Mouse (Mus musculus) forebrain, embryonic 13.5 days (tissue): Measurements from ENCODE around the gene Lrrc74a. TPM values are rescaled to one million over a fixed set of nuclear protein-coding genes. Genes with fewer than 3 reads are reported as not detected.

Experiments used
- ATAC-seq: fragments of 200-750 bp; cut with Nextera tagmentation; 2 replicates; pipeline ENCODE4 v1.8.0; 2017
- H3K27ac ChIP-seq: fragments of 300-500 bp; sonication (generic); 2 replicates; pipeline ENCODE4 v1.5.1; 2015; ENCODE audit warnings: inconsistent platforms, mild to moderate bottlenecking, moderate library complexity
- H3K27me3 ChIP-seq: fragments of 300-500 bp; sonication (generic); 2 replicates; pipeline ENCODE4 v1.6.1; 2015; ENCODE audit warnings: mild to moderate bottlenecking, inconsistent platforms
- H3K36me3 ChIP-seq: fragments of 300-500 bp; sonication (generic); 2 replicates; pipeline ENCODE4 v1.6.1; 2015; ENCODE audit warnings: mild to moderate bottlenecking, inconsistent platforms; ENCODE audit not compliant: poor library complexity, severe bottlenecking
- H3K4me1 ChIP-seq: fragments of 300-500 bp; sonication (generic); 2 replicates; pipeline ENCODE4 v1.6.1; 2015; ENCODE audit warnings: inconsistent platforms
- H3K4me2 ChIP-seq: fragments of 300-500 bp; sonication (generic); 2 replicates; pipeline ENCODE4 v1.6.1; 2015; ENCODE audit warnings: inconsistent platforms, mild to moderate bottlenecking, moderate library complexity
- H3K4me3 ChIP-seq: fragments of 300-500 bp; sonication (generic); 2 replicates; pipeline ENCODE4 v1.5.1; 2015; ENCODE audit warnings: mild to moderate bottlenecking, inconsistent platforms
- H3K9ac ChIP-seq: fragments of 300-500 bp; sonication (generic); 2 replicates; pipeline ENCODE4 v1.6.1; 2015; ENCODE audit warnings: mild to moderate bottlenecking, inconsistent platforms
- H3K9me3 ChIP-seq: fragments of 300-500 bp; sonication (generic); replicated peaks from 2 replicates; pipeline ENCODE4 v1.6.1; 2016; ENCODE audit warnings: inconsistent platforms
- WGBS: fragments of 180-500 bp; shearing (Covaris S2); methylation state at CpG from one replicate; pipeline ENCODE4 v1.1.7; 2015; 5-methylcytosine and 5-hydroxymethylcytosine counted together
- polyA plus RNA-seq: library from polyadenylated mRNA; unstranded; fragments of >200 nt; fragmentation: Nextera tagmentation; extraction: Ambion mirVana; gene quantifications from 2 replicates; pipeline ENCODE4 v1.2.1, GENCODE M21; 2015

Lrrc74a gene
- polyA plus RNA-seq, 1 experiment from 2014 or later = not detected

GRCm38 (mm10) chr12:86772551-86772950 is 38.4 kb downstream of the Lrrc74a start:
- no peak; the same call in 1 of the 2 replicates for ATAC-seq
- no peaks in the 10 kb centered on the region for H3K27me3 ChIP-seq
- H3K9ac ChIP-seq = no peak overlapping the region
- no peak overlapping the region for H3K4me2 ChIP-seq
- peak overlapping the region; percentile 59 for H3K27ac ChIP-seq
- H3K9me3 ChIP-seq = peaks cover 3% of the 10 kb centered on the region; the same call in 1 of the 2 replicates
- WGBS = 16% methylated on average over 3 of the region's 3 CpGs
- no peaks in the 10 kb centered on the region for H3K36me3 ChIP-seq
- no peak overlapping the region for H3K4me3 ChIP-seq
- H3K4me1 ChIP-seq = peaks cover 39% of the 10 kb centered on the region

- Histone ChIP-seq H3K27ac (no peak overlapping the region), H3K4me1 (peaks cover 18% of the 10 kb centered on the region), H3K27me3 (no peaks in the 10 kb centered on the region), H3K36me3 (no peaks in the 10 kb centered on the region), H3K9ac (no peak overlapping the region), H3K9me3 (peaks cover 3% of the 10 kb centered on the region; the same call in 1 of the 2 replicates), H3K4me3 (no peak overlapping the region), H3K4me2 (no peak overlapping the region)
- ATAC-seq = no peak
- WGBS = 81% methylated on average over 7 of the region's 7 CpGs
Measured at GRCm38 (mm10) chr12:86775561-86776280, 41.6 kb downstream of the Lrrc74a start.

DNA sequence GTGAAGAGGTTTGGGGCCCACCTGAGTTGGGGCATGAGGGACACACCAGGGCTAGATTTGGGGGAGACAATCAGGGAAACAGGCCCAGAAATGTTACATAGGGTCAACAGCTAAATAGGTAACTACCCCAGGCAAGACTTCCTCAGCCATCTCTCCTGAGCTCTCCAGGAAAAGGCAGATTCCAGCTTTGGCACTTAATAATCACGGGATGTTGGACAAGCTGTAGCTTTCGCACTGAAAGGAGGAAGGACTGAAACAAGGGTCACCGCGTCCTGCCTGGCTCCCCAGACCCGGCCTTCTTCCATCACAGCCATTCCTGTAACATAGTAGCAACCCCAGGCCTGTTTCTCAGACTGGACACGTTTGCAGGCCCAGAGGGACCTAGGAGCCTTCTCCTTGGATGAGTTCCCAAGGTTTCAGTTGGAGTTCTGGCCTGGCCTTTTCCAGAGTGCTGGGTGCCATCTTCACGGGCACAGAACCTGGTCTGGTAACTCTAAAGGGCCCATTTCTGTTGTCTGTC is 42.2 kb downstream of the Lrrc74a start:
- no peak overlapping the region for H3K9ac ChIP-seq
- peaks cover 13% of the 10 kb centered on the region for H3K4me1 ChIP-seq
- H3K36me3 ChIP-seq = no peaks in the 10 kb centered on the region
- H3K27ac ChIP-seq = no peak overlapping the region
- peaks cover 3% of the 10 kb centered on the region; the same call in 1 of the 2 replicates for H3K9me3 ChIP-seq
- no peaks in the 10 kb centered on the region for H3K27me3 ChIP-seq
- 83% methylated on average over 7 of the region's 7 CpGs for WGBS
- no peak overlapping the region for H3K4me2 ChIP-seq
- no peak overlapping the region for H3K4me3 ChIP-seq
- no peak for ATAC-seq

DNA sequence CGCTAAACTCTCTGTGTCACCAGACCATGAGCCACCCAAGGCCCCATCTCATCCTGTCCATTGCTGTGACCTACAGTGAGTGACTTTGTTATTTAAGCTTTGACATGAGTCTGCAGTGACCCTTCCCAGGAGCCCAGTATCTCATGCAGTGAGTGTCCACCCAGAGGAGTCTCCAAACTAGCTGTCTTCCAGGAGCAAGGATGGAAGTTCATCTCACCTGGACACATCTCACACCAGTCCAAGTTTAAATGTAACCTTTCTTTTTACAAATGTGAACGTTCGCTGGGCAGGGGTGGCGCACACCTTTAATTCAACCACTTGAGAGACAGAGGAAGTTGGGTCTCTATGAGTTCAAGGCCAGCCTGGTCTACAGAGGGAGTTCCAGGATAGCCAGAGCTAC is 44.4 kb downstream of the Lrrc74a start:
- WGBS = 95% methylated on average over 4 of the region's 4 CpGs

GRCm38 (mm10) chr12:86779206-86779989 is 45.2 kb downstream of the Lrrc74a start:
- ATAC-seq = no peak
- H3K27me3 ChIP-seq = no peaks in the 10 kb centered on the region
- H3K4me3 ChIP-seq = no peak overlapping the region
- 50% methylated on average over 11 of the region's 11 CpGs for WGBS
- no peak overlapping the region for H3K27ac ChIP-seq
- H3K9me3 ChIP-seq = peaks cover 3% of the 10 kb centered on the region; the same call in 1 of the 2 replicates
- no peaks in the 10 kb centered on the region for H3K36me3 ChIP-seq
- peaks cover 4% of the 10 kb centered on the region; the same call in 1 of the 2 replicates for H3K4me1 ChIP-seq
- no peak overlapping the region for H3K9ac ChIP-seq
- H3K4me2 ChIP-seq = no peak overlapping the region

More for the DNA sequence above, 44.4 kb downstream of the Lrrc74a start:
- no peak overlapping the region for H3K4me2 ChIP-seq
- no peak for ATAC-seq
- H3K27me3 ChIP-seq = no peaks in the 10 kb centered on the region
- H3K4me1 ChIP-seq = peaks cover 4% of the 10 kb centered on the region; the same call in 1 of the 2 replicates
- H3K9ac ChIP-seq = no peak overlapping the region
- H3K4me3 ChIP-seq = no peak overlapping the region
- H3K36me3 ChIP-seq = no peaks in the 10 kb centered on the region
- H3K27ac ChIP-seq = no peak overlapping the region
- peaks cover 3% of the 10 kb centered on the region; the same call in 1 of the 2 replicates for H3K9me3 ChIP-seq

GRCm38 (mm10) chr12:86781654-86782202 is 47.6 kb downstream of the Lrrc74a start:
- Histone ChIP-seq H3K27ac (peak overlapping the region; percentile 6; the same call in 1 of the 2 replicates), H3K9me3 (no peaks in the 10 kb centered on the region), H3K4me1 (peaks cover 22% of the 10 kb centered on the region), H3K27me3 (no peaks in the 10 kb centered on the region), H3K4me3 (no peak overlapping the region), H3K9ac (no peak overlapping the region), H3K36me3 (no peaks in the 10 kb centered on the region), H3K4me2 (no peak overlapping the region)
- ATAC-seq = no peak
- WGBS = 43% methylated on average over 6 of the region's 6 CpGs

- Histone ChIP-seq H3K27ac (peak overlapping the region; percentile 88), H3K4me3 (no peak overlapping the region), H3K4me2 (peak overlapping the region; percentile 12), H3K9me3 (no peaks in the 10 kb centered on the region), H3K36me3 (no peaks in the 10 kb centered on the region), H3K9ac (no peak overlapping the region), H3K4me1 (peaks cover 44% of the 10 kb centered on the region), H3K27me3 (no peaks in the 10 kb centered on the region)
- peak; percentile 77 for ATAC-seq
- 27% methylated on average over 12 of the region's 12 CpGs for WGBS
Measured at GRCm38 (mm10) chr12:86786149-86787019, 52.2 kb downstream of the Lrrc74a start.

DNA sequence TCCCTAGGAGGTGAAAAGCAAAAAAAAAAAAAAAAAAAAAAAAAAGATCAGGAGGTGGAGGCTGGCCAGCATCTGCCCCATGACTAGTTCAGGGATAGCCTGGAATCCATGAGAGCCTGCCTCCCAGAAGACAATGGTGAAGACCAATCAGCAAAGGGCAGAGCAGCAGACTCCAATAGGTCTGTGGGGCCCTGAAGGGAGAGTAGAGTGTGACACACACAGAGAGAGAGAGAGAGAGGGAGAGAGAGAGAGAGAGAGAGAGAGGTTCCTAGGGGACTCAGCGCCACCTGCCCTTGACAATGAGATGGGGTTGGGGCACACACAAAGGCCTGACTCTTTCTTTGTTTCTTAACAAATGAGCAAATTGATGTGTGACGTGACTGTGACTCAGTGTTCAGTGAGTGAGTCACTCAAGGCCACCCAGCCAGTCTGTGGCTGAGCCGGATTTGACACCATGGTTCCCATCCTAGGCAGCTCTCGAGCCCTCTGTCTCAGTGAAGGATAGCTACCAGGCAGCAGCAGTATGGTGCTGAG is 52.9 kb downstream of the Lrrc74a start:
- Histone ChIP-seq H3K4me3 (no peak overlapping the region), H3K27me3 (no peaks in the 10 kb centered on the region)
- WGBS = 17% methylated on average over 4 of the region's 4 CpGs

GRCm38 (mm10) chr12:86790100-86790848 is 56.1 kb downstream of the Lrrc74a start:
- no peak overlapping the region; the same call in 1 of the 2 replicates for H3K4me2 ChIP-seq
- H3K27ac ChIP-seq = peak overlapping the region; percentile 25; the same call in 1 of the 2 replicates
- 30% methylated on average over 6 of the region's 6 CpGs for WGBS
- 0 out of 2 replicates have a peak overlapping the region, but pooled peaks have one; percentile 19 for H3K9ac ChIP-seq
- no peak for ATAC-seq
- H3K4me3 ChIP-seq = no peak overlapping the region
- no peaks in the 10 kb centered on the region for H3K9me3 ChIP-seq
- H3K4me1 ChIP-seq = peaks cover 45% of the 10 kb centered on the region
- H3K36me3 ChIP-seq = no peaks in the 10 kb centered on the region
- no peaks in the 10 kb centered on the region for H3K27me3 ChIP-seq

More for the DNA sequence above, 52.9 kb downstream of the Lrrc74a start:
- ATAC-seq = peak; percentile 38
- H3K27ac ChIP-seq = peak overlapping the region; percentile 88
- no peaks in the 10 kb centered on the region for H3K9me3 ChIP-seq
- H3K4me2 ChIP-seq = no peak overlapping the region
- H3K9ac ChIP-seq = no peak overlapping the region
- peaks cover 40% of the 10 kb centered on the region for H3K4me1 ChIP-seq
- no peaks in the 10 kb centered on the region for H3K36me3 ChIP-seq

- Histone ChIP-seq H3K9ac (no peak overlapping the region), H3K4me3 (no peak overlapping the region), H3K36me3 (no peaks in the 10 kb centered on the region), H3K27ac (no peak overlapping the region), H3K4me1 (peaks cover 44% of the 10 kb centered on the region), H3K9me3 (no peaks in the 10 kb centered on the region), H3K27me3 (no peaks in the 10 kb centered on the region), H3K4me2 (no peak overlapping the region)
- ATAC-seq = no peak
- 18% methylated on average over 2 of the region's 2 CpGs for whole genome bisulfite sequencing
Measured at GRCm38 (mm10) chr12:86790849-86791127, 56.6 kb downstream of the Lrrc74a start.
